Mouse (Mus musculus) neural tube, embryonic 12.5 days (tissue): Measurements from ENCODE around the gene Gm20388. TPM values are rescaled to one million over a fixed set of nuclear protein-coding genes. Genes with fewer than 3 reads are reported as not detected.

Source experiments
- ATAC-seq: fragments of 200-750 bp; cut with Nextera tagmentation; 2 replicates; pipeline ENCODE4 v1.8.0; 2017; ENCODE audit warnings: low read depth, mild to moderate bottlenecking, moderate TSS enrichment, moderate library complexity; ENCODE audit not compliant: low FRiP score
- H3K27ac ChIP-seq: fragments of 300-500 bp; sonication (generic); 2 replicates; pipeline ENCODE4 v1.5.1; 2016
- H3K27me3 ChIP-seq: fragments of 300-500 bp; sonication (generic); replicated peaks from 2 replicates; pipeline ENCODE4 v1.6.1; 2016; ENCODE audit warnings: mild to moderate bottlenecking
- H3K36me3 ChIP-seq: fragments of 300-500 bp; sonication (generic); 2 replicates; pipeline ENCODE4 v1.6.1; 2016; ENCODE audit warnings: mild to moderate bottlenecking
- H3K4me1 ChIP-seq: fragments of 300-500 bp; sonication (generic); 2 replicates; pipeline ENCODE4 v1.6.1; 2016
- H3K4me2 ChIP-seq: fragments of 300-500 bp; sonication (generic); replicated peaks from 2 replicates; pipeline ENCODE4 v1.6.1; 2016; ENCODE audit warnings: mild to moderate bottlenecking
- H3K4me3 ChIP-seq: fragments of 300-500 bp; sonication (generic); 2 replicates; pipeline ENCODE4 v1.5.1; 2016
- H3K9ac ChIP-seq: fragments of 300-500 bp; sonication (generic); 2 replicates; pipeline ENCODE4 v1.6.1; 2016; ENCODE audit warnings: mild to moderate bottlenecking
- H3K9me3 ChIP-seq: fragments of 300-500 bp; sonication (generic); 2 replicates; pipeline ENCODE4 v1.6.1; 2016; ENCODE audit warnings: mild to moderate bottlenecking
- WGBS: fragments of 180-500 bp; shearing (Covaris S2); methylation state at CpG from one replicate; pipeline ENCODE4 v1.1.7; 2016; 5-methylcytosine and 5-hydroxymethylcytosine counted together
- polyA plus RNA-seq: library from polyadenylated mRNA; unstranded; fragments of >200 nt; fragmentation: Nextera tagmentation; extraction: Ambion mirVana; gene quantifications from 2 replicates; pipeline ENCODE4 v1.2.1, GENCODE M21; 2016

Gm20388 gene
- polyA plus RNA-seq, 1 experiment from 2014 or later = not detected

DNA sequence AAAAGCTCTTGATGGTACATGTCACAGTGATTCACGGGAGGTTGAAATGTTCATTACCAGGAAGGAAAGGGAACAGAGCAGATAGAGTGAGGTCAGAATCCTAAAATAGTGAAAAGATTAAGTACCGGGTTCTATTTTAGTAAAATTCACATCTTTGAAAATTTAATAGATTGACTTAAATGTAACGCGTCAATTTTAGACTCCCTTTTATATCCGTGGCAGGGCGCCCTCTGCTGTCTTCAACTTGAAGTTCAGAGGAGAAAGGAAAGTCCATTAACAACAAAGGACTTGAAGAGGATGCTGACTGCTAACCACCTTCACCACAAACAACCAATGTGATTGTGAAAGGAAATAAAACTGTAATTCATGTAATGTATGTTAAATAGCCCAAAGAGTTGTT lies 1921.9 kb downstream of the Gm20388 start:
- WGBS = 21% methylated on average over 6 of the region's 6 CpGs
- H3K9me3 ChIP-seq = no peaks in the 10 kb centered on the region
- no peak overlapping the region for H3K9ac ChIP-seq
- peaks cover 15% of the 10 kb centered on the region for H3K4me1 ChIP-seq
- H3K27me3 ChIP-seq = no peaks in the 10 kb centered on the region
- no peak for ATAC-seq
- no peak overlapping the region for H3K4me2 ChIP-seq
- no peaks in the 10 kb centered on the region for H3K36me3 ChIP-seq
- no peak overlapping the region for H3K4me3 ChIP-seq
- H3K27ac ChIP-seq = no peak overlapping the region

DNA sequence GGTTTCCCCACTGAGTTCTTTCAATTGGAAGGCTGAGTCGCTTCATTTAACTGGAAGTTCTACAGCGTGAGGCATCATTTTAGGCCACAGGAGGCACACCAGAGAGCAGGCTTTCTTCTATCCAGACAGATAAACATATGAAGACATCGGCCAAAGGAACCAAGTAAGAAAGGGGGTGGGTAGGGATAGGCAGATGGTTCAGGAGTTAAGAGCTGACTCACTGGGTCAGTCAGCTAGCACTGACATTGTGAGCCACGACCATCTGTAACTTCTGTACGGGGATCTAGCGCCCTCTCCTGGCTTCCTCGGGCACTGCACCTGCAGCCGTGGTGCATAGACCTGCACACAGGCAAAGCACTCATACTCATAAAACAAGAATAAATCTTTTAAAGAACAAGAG lies 1930.6 kb downstream of the Gm20388 start:
- Histone ChIP-seq H3K9me3 (no peaks in the 10 kb centered on the region), H3K4me2 (no peak overlapping the region), H3K27me3 (no peaks in the 10 kb centered on the region), H3K4me3 (no peak overlapping the region), H3K36me3 (no peaks in the 10 kb centered on the region), H3K27ac (no peak overlapping the region), H3K4me1 (no peaks in the 10 kb centered on the region), H3K9ac (no peak overlapping the region)
- 49% methylated on average over 8 of the region's 8 CpGs for WGBS
- ATAC-seq = no peak

DNA sequence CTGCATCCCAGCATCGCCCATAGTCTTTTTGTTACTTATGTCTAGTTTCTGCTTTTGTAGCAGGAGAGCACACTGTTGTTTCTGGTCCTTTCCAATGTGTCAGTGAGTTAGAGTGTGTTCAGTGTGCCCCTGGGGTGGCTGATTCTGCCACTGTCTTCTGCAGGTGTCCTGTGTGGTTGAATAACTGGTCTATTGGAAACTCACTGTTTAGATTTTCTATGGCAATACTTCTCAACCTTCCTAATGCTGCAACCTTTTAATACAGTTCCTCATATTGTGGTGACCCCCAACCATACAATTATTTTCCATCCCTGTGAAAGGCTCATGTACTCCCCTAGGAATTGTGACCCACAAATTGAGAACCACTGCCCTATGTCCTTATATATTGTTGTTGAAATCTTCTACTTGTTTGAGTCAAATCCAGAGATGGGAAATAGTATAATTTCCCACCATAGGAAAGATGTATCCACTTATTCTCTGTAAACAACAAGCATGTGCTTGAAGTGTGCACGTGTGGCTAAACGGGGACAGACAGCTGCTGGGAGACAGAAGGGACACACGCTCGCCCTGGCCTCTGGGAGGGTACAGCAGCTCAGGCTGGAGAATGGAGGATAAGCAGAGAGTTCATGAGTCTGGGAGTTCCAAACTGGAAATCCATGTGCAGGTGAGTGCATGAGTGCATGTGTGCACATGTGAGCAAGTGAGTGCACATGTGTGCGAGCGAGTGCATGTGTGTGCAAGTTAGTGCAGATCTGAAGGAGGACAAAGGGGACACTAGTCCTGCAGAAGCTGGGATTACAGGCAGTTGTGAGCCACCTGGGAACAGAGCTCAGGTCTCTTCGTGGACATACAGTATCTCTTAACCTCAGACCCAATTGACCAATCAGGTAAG lies 1931.7 kb downstream of the Gm20388 start:
- H3K36me3 ChIP-seq = no peaks in the 10 kb centered on the region
- H3K4me1 ChIP-seq = no peaks in the 10 kb centered on the region
- no peaks in the 10 kb centered on the region for H3K27me3 ChIP-seq
- no peak overlapping the region for H3K9ac ChIP-seq
- no peak overlapping the region for H3K4me2 ChIP-seq
- ATAC-seq = no peak
- H3K27ac ChIP-seq = no peak overlapping the region
- no peak overlapping the region for H3K4me3 ChIP-seq
- no peaks in the 10 kb centered on the region for H3K9me3 ChIP-seq
- WGBS = 89% methylated on average over 8 of the region's 8 CpGs

GRCm38 (mm10) chr8:121843184-121843733 lies 1932.6 kb downstream of the Gm20388 start:
- H3K27me3 ChIP-seq = no peaks in the 10 kb centered on the region
- H3K4me2 ChIP-seq = no peak overlapping the region
- WGBS = 89% methylated on average over 3 of the region's 3 CpGs
- H3K4me1 ChIP-seq = no peaks in the 10 kb centered on the region
- no peak overlapping the region for H3K27ac ChIP-seq
- no peaks in the 10 kb centered on the region for H3K9me3 ChIP-seq
- no peak overlapping the region for H3K9ac ChIP-seq
- H3K4me3 ChIP-seq = no peak overlapping the region
- no peaks in the 10 kb centered on the region for H3K36me3 ChIP-seq
- ATAC-seq = no peak

GRCm38 (mm10) chr8:121844765-121845164 lies 1934.1 kb downstream of the Gm20388 start:
- ATAC-seq = no peak
- Histone ChIP-seq H3K4me1 (no peaks in the 10 kb centered on the region), H3K9ac (no peak overlapping the region), H3K27me3 (no peaks in the 10 kb centered on the region), H3K36me3 (no peaks in the 10 kb centered on the region), H3K27ac (no peak overlapping the region), H3K4me2 (no peak overlapping the region), H3K4me3 (no peak overlapping the region), H3K9me3 (no peaks in the 10 kb centered on the region)
- 53% methylated on average over 7 of the region's 7 CpGs for whole genome bisulfite sequencing

DNA sequence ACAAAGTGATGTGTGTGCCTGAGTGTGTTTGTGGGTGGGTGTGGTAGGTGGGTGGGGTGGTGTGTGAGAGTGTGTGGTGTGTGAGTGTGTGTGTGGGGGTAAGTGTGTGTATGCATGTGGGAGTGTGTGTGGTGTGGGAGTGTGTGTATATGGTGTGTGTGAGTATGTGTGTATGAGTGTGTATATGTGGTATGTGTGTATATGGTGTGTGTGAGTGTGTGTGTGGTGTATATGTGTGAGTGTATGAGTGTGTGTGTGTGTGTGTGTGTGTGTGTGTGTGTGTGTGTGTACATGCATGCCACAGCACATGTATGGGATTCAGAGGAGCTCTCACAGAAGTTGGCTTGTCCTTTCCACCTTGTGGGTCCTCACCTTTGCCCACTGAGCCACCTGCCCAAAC lies 1936.2 kb downstream of the Gm20388 start:
- Histone ChIP-seq H3K27me3 (no peaks in the 10 kb centered on the region), H3K4me1 (peaks cover 5% of the 10 kb centered on the region; the same call in 1 of the 2 replicates), H3K9ac (no peak overlapping the region), H3K9me3 (no peaks in the 10 kb centered on the region), H3K36me3 (no peaks in the 10 kb centered on the region), H3K27ac (no peak overlapping the region), H3K4me3 (no peak overlapping the region), H3K4me2 (no peak overlapping the region)
- ATAC-seq = no peak

DNA sequence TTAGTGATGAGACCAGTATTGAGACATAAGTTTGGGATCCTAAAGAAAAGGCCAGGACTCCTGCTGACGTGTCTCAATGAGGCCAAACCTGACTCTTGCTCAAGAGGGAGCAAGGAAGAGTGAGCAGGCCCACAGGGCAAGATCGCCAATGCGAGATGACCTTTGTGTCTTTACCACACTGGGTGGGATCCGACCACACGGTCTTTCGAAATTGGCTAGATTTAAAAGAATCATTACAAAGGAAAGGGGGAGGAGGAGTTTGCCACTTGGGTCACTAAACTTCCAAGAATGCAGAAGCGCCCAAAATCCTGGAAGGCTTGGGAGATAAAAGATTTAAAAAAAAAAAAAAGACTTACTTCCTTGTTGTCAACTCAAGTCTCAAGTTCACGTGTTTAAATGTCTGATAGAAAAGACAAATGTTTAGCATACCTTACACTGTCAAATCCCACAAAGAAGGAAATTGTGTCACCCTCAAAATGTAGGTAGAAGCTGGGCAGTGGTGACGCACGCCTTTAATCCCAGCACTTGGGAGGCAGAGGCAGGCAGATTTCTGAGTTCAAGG lies 1936.7 kb downstream of the Gm20388 start:
- Histone ChIP-seq H3K4me3 (no peak overlapping the region), H3K27ac (no peak overlapping the region), H3K4me1 (peaks cover 5% of the 10 kb centered on the region; the same call in 1 of the 2 replicates), H3K36me3 (no peaks in the 10 kb centered on the region), H3K27me3 (no peaks in the 10 kb centered on the region), H3K4me2 (no peak overlapping the region), H3K9me3 (no peaks in the 10 kb centered on the region), H3K9ac (no peak overlapping the region)
- ATAC-seq = no peak
- WGBS = 75% methylated on average over 10 of the region's 10 CpGs

- Histone ChIP-seq H3K4me3 (no peak overlapping the region), H3K36me3 (no peaks in the 10 kb centered on the region), H3K9me3 (no peaks in the 10 kb centered on the region), H3K27me3 (no peaks in the 10 kb centered on the region), H3K27ac (no peak overlapping the region), H3K4me2 (no peak overlapping the region), H3K9ac (no peak overlapping the region), H3K4me1 (peaks cover 5% of the 10 kb centered on the region; the same call in 1 of the 2 replicates)
- ATAC-seq = no peak
- 46% methylated on average over 6 of the region's 6 CpGs for WGBS
Measured at GRCm38 (mm10) chr8:121847987-121848386, 1937.3 kb downstream of the Gm20388 start.

GRCm38 (mm10) chr8:121848495-121848894 lies 1937.9 kb downstream of the Gm20388 start:
- Histone ChIP-seq H3K4me3 (no peak overlapping the region), H3K4me2 (no peak overlapping the region), H3K36me3 (no peaks in the 10 kb centered on the region), H3K9ac (no peak overlapping the region), H3K9me3 (no peaks in the 10 kb centered on the region), H3K4me1 (peaks cover 5% of the 10 kb centered on the region; the same call in 1 of the 2 replicates), H3K27me3 (no peaks in the 10 kb centered on the region), H3K27ac (no peak overlapping the region)
- ATAC-seq = no peak
- WGBS = 70% methylated on average over 10 of the region's 10 CpGs

- H3K9ac ChIP-seq = no peak overlapping the region
- H3K36me3 ChIP-seq = no peaks in the 10 kb centered on the region
- no peaks in the 10 kb centered on the region for H3K9me3 ChIP-seq
- no peak for ATAC-seq
- 73% methylated on average over 9 of the region's 9 CpGs for WGBS
- peaks cover 5% of the 10 kb centered on the region; the same call in 1 of the 2 replicates for H3K4me1 ChIP-seq
- no peaks in the 10 kb centered on the region for H3K27me3 ChIP-seq
- H3K27ac ChIP-seq = no peak overlapping the region
- H3K4me3 ChIP-seq = no peak overlapping the region
- H3K4me2 ChIP-seq = no peak overlapping the region
Measured at GRCm38 (mm10) chr8:121849303-121849702, 1938.7 kb downstream of the Gm20388 start.

DNA sequence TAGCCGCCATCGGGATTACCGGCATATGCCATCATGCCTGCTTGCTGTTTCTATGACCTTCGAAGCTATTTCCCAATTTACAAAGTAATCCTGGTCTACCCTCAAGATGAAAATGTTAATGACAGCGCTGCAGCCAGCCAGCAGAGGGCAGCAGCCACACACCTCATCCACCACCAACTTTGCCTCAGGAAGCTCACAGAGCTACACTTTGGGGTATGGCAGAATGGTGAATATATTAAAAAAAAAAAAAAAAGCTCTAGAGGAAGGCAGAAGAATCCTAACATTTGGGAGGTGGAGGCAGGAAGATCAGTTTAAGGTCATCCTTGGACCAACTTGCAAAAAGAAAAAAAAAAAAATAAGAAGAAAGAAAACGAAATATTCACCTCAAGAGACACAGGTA lies 1939.4 kb downstream of the Gm20388 start:
- Histone ChIP-seq H3K4me2 (no peak overlapping the region), H3K9ac (no peak overlapping the region), H3K9me3 (no peaks in the 10 kb centered on the region), H3K36me3 (no peaks in the 10 kb centered on the region), H3K27me3 (no peaks in the 10 kb centered on the region), H3K4me1 (peaks cover 5% of the 10 kb centered on the region; the same call in 1 of the 2 replicates), H3K27ac (no peak overlapping the region), H3K4me3 (no peak overlapping the region)
- no peak for ATAC-seq
- 14% methylated on average over 6 of the region's 6 CpGs for WGBS

DNA sequence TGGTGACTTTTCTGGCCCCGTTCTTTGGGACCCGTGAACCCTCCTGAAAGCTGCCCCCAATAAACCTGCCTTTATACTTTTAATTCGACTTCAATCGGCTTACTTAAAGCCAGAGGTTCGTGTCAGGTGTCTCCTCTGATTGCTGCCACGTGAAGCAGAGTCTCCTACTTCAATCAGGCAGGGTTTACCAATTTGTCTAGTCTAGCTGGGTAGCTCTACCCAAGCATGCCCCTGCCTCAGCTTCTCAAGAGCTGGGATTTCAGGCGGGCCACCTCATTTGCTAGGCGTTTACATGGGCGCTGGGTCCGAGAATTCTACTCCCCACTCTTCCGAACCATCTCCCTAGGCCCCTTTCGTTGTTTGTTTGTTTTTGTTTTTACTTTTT lies 1939.8 kb downstream of the Gm20388 start:
- H3K4me3 ChIP-seq = no peak overlapping the region
- H3K9ac ChIP-seq = no peak overlapping the region
- peaks cover 5% of the 10 kb centered on the region; the same call in 1 of the 2 replicates for H3K4me1 ChIP-seq
- no peaks in the 10 kb centered on the region for H3K9me3 ChIP-seq
- ATAC-seq = no peak
- H3K27ac ChIP-seq = no peak overlapping the region
- no peaks in the 10 kb centered on the region for H3K27me3 ChIP-seq
- peak overlapping the region; percentile 54 for H3K4me2 ChIP-seq
- H3K36me3 ChIP-seq = no peaks in the 10 kb centered on the region
- WGBS = 48% methylated on average over 12 of the region's 12 CpGs
